Mouse (Mus musculus) stomach, embryonic 15.5 days (tissue): ENCODE data around the gene Map1a. TPM values are rescaled to one million over a fixed set of nuclear protein-coding genes. Genes with fewer than 3 reads are reported as not detected.

Experiments used
- ATAC-seq: fragments of 200-750 bp; cut with Nextera tagmentation; 2 replicates; pipeline ENCODE4 v1.8.0; 2017; ENCODE audit warnings: low read depth, moderate number of reproducible peaks, moderate TSS enrichment; ENCODE audit not compliant: insufficient read depth, low FRiP score
- H3K27ac ChIP-seq: fragments of 300-500 bp; sonication (generic); 2 replicates; pipeline ENCODE4 v1.5.1; 2015; ENCODE audit warnings: mild to moderate bottlenecking, inconsistent platforms
- H3K27me3 ChIP-seq: fragments of 300-500 bp; sonication (generic); replicated peaks from 2 replicates; pipeline ENCODE4 v1.6.1; 2015; ENCODE audit warnings: inconsistent platforms
- H3K36me3 ChIP-seq: fragments of 300-500 bp; sonication (generic); 2 replicates; pipeline ENCODE4 v1.6.1; 2015; ENCODE audit warnings: inconsistent platforms
- H3K4me1 ChIP-seq: fragments of 300-500 bp; sonication (generic); 2 replicates; pipeline ENCODE4 v1.6.1; 2015; ENCODE audit warnings: inconsistent platforms
- H3K4me2 ChIP-seq: fragments of 300-500 bp; sonication (generic); 2 replicates; pipeline ENCODE4 v1.6.1; 2015; ENCODE audit warnings: mild to moderate bottlenecking, inconsistent platforms
- H3K4me3 ChIP-seq: fragments of 300-500 bp; sonication (generic); replicated peaks from 2 replicates; pipeline ENCODE4 v1.5.1; 2015; ENCODE audit warnings: inconsistent platforms
- H3K9ac ChIP-seq: fragments of 300-500 bp; sonication (generic); 2 replicates; pipeline ENCODE4 v1.6.1; 2015; ENCODE audit warnings: inconsistent platforms
- H3K9me3 ChIP-seq: fragments of 300-500 bp; sonication (generic); 2 replicates; pipeline ENCODE4 v1.6.1; 2016; ENCODE audit warnings: inconsistent platforms
- WGBS: fragments of 180-500 bp; shearing (Covaris S2); methylation state at CpG from one replicate; pipeline ENCODE4 v1.1.7; 2015; 5-methylcytosine and 5-hydroxymethylcytosine counted together
- polyA plus RNA-seq: library from polyadenylated mRNA; unstranded; fragments of >200 nt; fragmentation: Nextera tagmentation; extraction: Ambion mirVana; gene quantifications from 2 replicates; pipeline ENCODE4 v1.2.1, GENCODE M21; 2015

The Map1a gene
- polyA plus RNA-seq, 1 experiment from 2014 or later: 5.3 TPM

- Histone ChIP-seq H3K4me3 (no peak overlapping the region), H3K27me3 (no peaks in the 10 kb centered on the region), H3K27ac (no peak overlapping the region), H3K36me3 (no peaks in the 10 kb centered on the region), H3K4me2 (no peak overlapping the region), H3K4me1 (no peaks in the 10 kb centered on the region), H3K9me3 (no peaks in the 10 kb centered on the region), H3K9ac (no peak overlapping the region)
- ATAC-seq: no peak
- WGBS: 81% methylated on average over 10 of the region's 10 CpGs
Observed at GRCm38 (mm10) chr2:121323693-121324470, 34.5 kb downstream of the Map1a start.

- Histone ChIP-seq H3K4me1 (no peaks in the 10 kb centered on the region), H3K9ac (no peak overlapping the region), H3K4me2 (no peak overlapping the region), H3K9me3 (no peaks in the 10 kb centered on the region), H3K27me3 (no peaks in the 10 kb centered on the region), H3K27ac (no peak overlapping the region), H3K36me3 (no peaks in the 10 kb centered on the region), H3K4me3 (no peak overlapping the region)
- ATAC-seq: no peak
- WGBS: 84% methylated on average over 2 of the region's 2 CpGs
Observed at GRCm38 (mm10) chr2:121329492-121329891, 40.1 kb downstream of the Map1a start.

DNA sequence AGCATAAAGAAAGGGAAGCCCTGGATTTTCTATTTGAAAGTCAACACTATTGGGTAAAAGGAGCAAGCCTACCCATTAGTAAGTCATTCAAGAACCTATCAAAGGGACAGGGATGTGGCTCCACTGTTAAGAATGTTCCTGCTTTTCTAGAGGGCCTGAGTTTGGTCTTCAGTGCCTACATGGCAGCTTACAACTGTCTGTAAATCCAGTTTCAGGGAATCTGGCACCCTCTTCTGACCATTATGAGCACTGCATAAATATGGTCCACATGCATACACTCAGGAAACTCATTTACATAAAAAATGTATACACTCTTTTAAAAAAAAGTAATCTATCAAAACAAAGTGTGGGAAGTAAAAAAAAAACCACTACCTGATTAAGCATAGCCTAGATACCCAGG, 49.7 kb downstream of the Map1a start:
- Histone ChIP-seq H3K9me3 (no peaks in the 10 kb centered on the region), H3K9ac (no peak overlapping the region), H3K4me2 (no peak overlapping the region), H3K27me3 (no peaks in the 10 kb centered on the region), H3K36me3 (no peaks in the 10 kb centered on the region), H3K4me1 (no peaks in the 10 kb centered on the region), H3K27ac (no peak overlapping the region), H3K4me3 (no peak overlapping the region)
- no peak for ATAC-seq

- Histone ChIP-seq H3K9me3 (no peaks in the 10 kb centered on the region), H3K4me1 (peaks cover 13% of the 10 kb centered on the region; the same call in 1 of the 2 replicates), H3K4me3 (no peak overlapping the region), H3K27me3 (no peaks in the 10 kb centered on the region), H3K4me2 (no peak overlapping the region), H3K9ac (no peak overlapping the region), H3K36me3 (0 out of 2 replicates have a peak, but pooled peaks cover 5% of the 10 kb centered on the region), H3K27ac (no peak overlapping the region)
- ATAC-seq: no peak
- WGBS: 64% methylated on average over 8 of the region's 8 CpGs
Observed at GRCm38 (mm10) chr2:121353156-121353555, 63.8 kb downstream of the Map1a start.

DNA sequence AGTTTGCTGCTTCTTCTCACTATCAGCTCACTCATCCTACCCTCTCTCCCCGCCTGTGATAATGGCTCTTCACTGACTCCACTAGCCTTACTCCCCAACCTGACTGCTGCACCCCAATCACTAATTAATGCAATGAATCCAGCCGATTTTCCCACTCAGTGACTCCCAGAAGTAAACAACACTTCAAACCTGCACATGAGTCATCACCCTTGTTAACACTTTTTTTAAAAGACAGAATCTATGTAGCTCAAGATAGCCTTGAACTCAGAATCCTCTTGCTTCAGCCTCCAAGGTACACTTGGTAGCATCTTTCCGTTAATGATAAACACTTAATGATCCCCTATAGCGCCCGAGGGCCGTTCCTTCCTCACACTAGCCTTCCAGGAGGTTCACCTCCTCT, 65.0 kb downstream of the Map1a start:
- Histone ChIP-seq H3K27ac (peak overlapping the region; percentile 54), H3K4me2 (peak overlapping the region; percentile 91), H3K9ac (peak overlapping the region; percentile 68), H3K9me3 (no peaks in the 10 kb centered on the region), H3K36me3 (no peaks in the 10 kb centered on the region), H3K27me3 (peaks cover 2% of the 10 kb centered on the region; the same call in 1 of the 2 replicates), H3K4me1 (peaks cover 20% of the 10 kb centered on the region; the same call in 1 of the 2 replicates), H3K4me3 (peak overlapping the region; percentile 74)
- 2% methylated on average over 6 of the region's 6 CpGs for WGBS
- no peak for ATAC-seq

- WGBS: under 1% methylated on average over 57 of the region's 58 CpGs
- H3K4me1 ChIP-seq: peaks cover 20% of the 10 kb centered on the region; the same call in 1 of the 2 replicates
- peaks cover 4% of the 10 kb centered on the region; the same call in 1 of the 2 replicates for H3K27me3 ChIP-seq
- no peaks in the 10 kb centered on the region for H3K36me3 ChIP-seq
- peak within 1 kb of the TSS; percentile 91 for H3K4me2 ChIP-seq
- peak within 1 kb of the TSS; percentile 74 for H3K4me3 ChIP-seq
- H3K27ac ChIP-seq: peak within 1 kb of the TSS; percentile 54
- ATAC-seq: peak; percentile 94
- H3K9me3 ChIP-seq: no peaks in the 10 kb centered on the region
- peak within 1 kb of the TSS; percentile 68 for H3K9ac ChIP-seq
Observed at GRCm38 (mm10) chr2:121354820-121355592, 65.6 kb downstream of the Map1a start, which contains the start of gene Ppip5k1. Gene Ppip5k1 (minus strand): TSS chr2:121355396.

DNA sequence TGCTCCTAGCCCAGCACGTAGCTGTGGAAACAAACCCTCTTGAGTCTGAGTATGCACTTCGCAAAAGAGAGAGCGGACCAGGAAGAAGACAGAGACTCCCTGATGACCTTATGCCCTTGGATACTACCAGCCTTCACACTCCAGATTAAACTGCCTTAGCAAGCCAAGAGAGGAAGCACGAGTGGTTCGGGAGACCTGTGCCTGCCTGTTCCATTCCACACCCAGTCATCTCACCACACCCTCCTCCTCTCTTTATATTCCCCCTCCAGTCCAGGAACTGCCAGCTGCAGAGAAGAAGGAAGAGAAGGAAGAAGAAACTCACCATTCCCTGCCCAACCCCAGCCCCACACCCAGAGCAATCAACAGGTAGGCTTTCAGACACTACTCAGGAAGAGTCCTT, 68.1 kb downstream of the Map1a start, which contains the start of gene Ckmt1:
Ckmt1 (plus strand) TSS at position 221 of the 400 bp plus-strand sequence.
- peaks cover 20% of the 10 kb centered on the region; the same call in 1 of the 2 replicates for H3K4me1 ChIP-seq
- H3K4me2 ChIP-seq: peak within 1 kb of the TSS; percentile 54
- no peaks in the 10 kb centered on the region for H3K9me3 ChIP-seq
- H3K9ac ChIP-seq: no peak within 1 kb of the TSS
- ATAC-seq: no peak
- H3K36me3 ChIP-seq: no peaks in the 10 kb centered on the region
- peaks cover 8% of the 10 kb centered on the region; the same call in 1 of the 2 replicates for H3K27me3 ChIP-seq
- peak within 1 kb of the TSS; percentile 75 for H3K27ac ChIP-seq
- WGBS: 43% methylated on average over 5 of the region's 5 CpGs
- peak within 1 kb of the TSS; percentile 34 for H3K4me3 ChIP-seq

- no peaks in the 10 kb centered on the region for H3K36me3 ChIP-seq
- ATAC-seq: no peak
- no peaks in the 10 kb centered on the region for H3K9me3 ChIP-seq
- H3K4me2 ChIP-seq: peak overlapping the region; percentile 54
- H3K27me3 ChIP-seq: peaks cover 8% of the 10 kb centered on the region; the same call in 1 of the 2 replicates
- peaks cover 20% of the 10 kb centered on the region; the same call in 1 of the 2 replicates for H3K4me1 ChIP-seq
- H3K4me3 ChIP-seq: peak overlapping the region; percentile 34
- H3K27ac ChIP-seq: peak overlapping the region; percentile 75
- WGBS: 0% methylated on average over 4 of the region's 4 CpGs
- no peak overlapping the region for H3K9ac ChIP-seq
Observed at GRCm38 (mm10) chr2:121357961-121358360, 68.6 kb downstream of the Map1a start.

- H3K36me3 ChIP-seq: no peaks in the 10 kb centered on the region
- 2% methylated on average over 16 of the region's 16 CpGs for WGBS
- H3K9ac ChIP-seq: no peak overlapping the region
Observed at GRCm38 (mm10) chr2:121358381-121358780, 69.0 kb downstream of the Map1a start.

DNA sequence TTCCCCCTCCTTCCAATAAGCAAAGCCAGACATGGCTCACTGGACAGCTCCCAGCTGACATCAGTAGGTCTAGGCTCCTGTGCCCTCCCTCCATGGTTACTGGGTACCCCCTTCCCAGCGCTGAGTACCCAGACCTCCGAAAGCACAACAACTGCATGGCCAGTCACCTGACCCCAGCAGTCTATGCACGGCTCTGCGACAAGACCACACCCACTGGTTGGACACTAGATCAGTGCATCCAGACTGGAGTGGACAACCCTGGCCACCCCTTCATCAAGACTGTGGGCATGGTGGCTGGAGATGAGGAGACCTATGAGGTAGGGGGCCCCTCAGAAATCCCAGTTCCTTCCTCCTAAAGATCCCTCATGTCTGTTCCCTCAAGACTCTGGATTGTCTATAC, 70.1 kb downstream of the Map1a start:
- Histone ChIP-seq H3K4me1 (peaks cover 14% of the 10 kb centered on the region; the same call in 1 of the 2 replicates), H3K4me3 (no peak overlapping the region), H3K27me3 (peaks cover 8% of the 10 kb centered on the region; the same call in 1 of the 2 replicates), H3K9ac (no peak overlapping the region), H3K27ac (no peak overlapping the region), H3K9me3 (no peaks in the 10 kb centered on the region), H3K36me3 (no peaks in the 10 kb centered on the region), H3K4me2 (no peak overlapping the region)
- 53% methylated on average over 4 of the region's 4 CpGs for WGBS
- no peak for ATAC-seq

More at GRCm38 (mm10) chr2:121358381-121358780, 69.0 kb downstream of the Map1a start:
- peak; percentile 65; the same call in 1 of the 2 replicates for ATAC-seq
- Histone ChIP-seq H3K27me3 (peaks cover 8% of the 10 kb centered on the region; the same call in 1 of the 2 replicates), H3K27ac (peak overlapping the region; percentile 75), H3K4me3 (peak overlapping the region; percentile 34), H3K9me3 (no peaks in the 10 kb centered on the region), H3K4me1 (peaks cover 20% of the 10 kb centered on the region; the same call in 1 of the 2 replicates), H3K4me2 (peak overlapping the region; percentile 54)
